Mouse (Mus musculus): ENCODE data around the gene Cacfd1. TPM values are rescaled to one million over a fixed set of nuclear protein-coding genes. Genes with fewer than 3 reads are reported as not detected.

The Cacfd1 gene
- polyA plus RNA-seq, 1 experiment, result 21.4 TPM

DNA sequence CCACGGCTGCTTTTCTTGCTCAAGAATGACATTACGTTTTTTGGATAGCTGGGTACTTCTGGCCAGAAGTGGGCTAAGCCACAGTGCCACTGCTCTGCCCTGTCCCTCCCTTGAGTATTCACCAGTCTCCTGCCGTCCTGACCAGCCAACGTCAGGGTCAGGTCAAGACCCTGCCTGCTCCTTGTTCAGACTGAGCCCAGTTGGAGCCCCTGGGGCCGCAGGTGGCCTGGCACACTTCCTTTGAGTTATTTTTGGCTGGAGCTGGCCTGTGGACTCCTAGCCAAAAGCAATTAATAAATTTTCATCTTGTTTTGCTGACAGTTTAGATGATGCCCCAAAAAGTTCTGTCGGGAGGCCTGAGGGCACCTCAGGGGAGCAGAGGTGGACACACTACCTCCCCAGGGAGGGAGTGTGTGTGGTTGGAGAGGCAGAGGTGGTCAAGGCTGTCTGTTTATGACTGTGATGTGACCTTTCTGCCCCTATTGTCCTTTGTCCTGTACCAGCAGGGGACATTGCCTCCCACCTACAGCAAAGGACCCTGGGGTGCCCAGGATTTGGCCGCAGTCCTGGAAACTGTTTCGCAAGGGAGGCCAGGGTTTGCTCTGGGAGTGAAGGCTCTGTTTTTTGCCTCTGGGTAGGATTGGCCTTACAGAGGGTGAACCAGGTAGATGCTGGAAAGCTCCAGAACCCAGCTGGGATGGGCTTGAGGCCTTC is 32.6 kb downstream of the Cacfd1 start:
- Histone ChIP-seq H3K27ac (replicated peaks; ENCODE audit: low read depth, low read length) (peak overlapping the region; percentile 78), H3K4me1 (ENCODE audit: control insufficient read depth, insufficient read depth, insufficient read length, low read length) (peaks cover 3% of the 10 kb centered on the region; the same call in 1 of the 2 replicates), H3K4me3 (ENCODE audit: insufficient read depth, low read depth, low read length) (no peak overlapping the region)

- Histone ChIP-seq H3K4me3 (ENCODE audit: insufficient read depth, low read depth, low read length) (no peak overlapping the region), H3K4me1 (ENCODE audit: control insufficient read depth, insufficient read depth, insufficient read length, low read length) (peaks cover 3% of the 10 kb centered on the region; the same call in 1 of the 2 replicates), H3K27ac (replicated peaks; ENCODE audit: low read depth, low read length) (no peak overlapping the region)
Measured at GRCm38 (mm10) chr2:27043461-27043860, 33.7 kb downstream of the Cacfd1 start.

DNA sequence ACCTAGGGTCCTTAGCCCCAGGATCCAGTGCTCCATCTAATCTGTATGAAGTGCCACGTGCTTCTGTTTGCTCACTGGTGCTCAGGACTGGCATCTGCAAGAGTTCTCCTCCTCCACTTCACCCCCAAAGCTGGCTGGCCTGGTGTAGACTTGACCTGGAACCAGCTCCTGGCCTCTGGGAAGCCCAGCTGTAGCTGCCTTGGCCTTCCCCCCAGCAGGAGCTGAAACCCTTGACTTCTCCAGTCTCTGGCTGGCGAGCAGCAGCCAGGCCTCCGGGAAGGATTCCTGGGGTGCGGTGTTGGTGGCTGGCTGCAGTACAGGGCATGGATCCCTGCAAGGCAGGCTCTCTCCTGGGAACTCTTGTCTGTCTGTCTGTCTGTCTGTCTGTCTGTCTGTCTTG is 34.4 kb downstream of the Cacfd1 start:
- H3K4me1 ChIP-seq (ENCODE audit: control insufficient read depth, insufficient read depth, insufficient read length, low read length), result peaks cover 3% of the 10 kb centered on the region; the same call in 1 of the 2 replicates
- H3K4me3 ChIP-seq (ENCODE audit: insufficient read depth, low read depth, low read length), result no peak overlapping the region
- H3K27ac ChIP-seq (replicated peaks; ENCODE audit: low read depth, low read length), result no peak overlapping the region

DNA sequence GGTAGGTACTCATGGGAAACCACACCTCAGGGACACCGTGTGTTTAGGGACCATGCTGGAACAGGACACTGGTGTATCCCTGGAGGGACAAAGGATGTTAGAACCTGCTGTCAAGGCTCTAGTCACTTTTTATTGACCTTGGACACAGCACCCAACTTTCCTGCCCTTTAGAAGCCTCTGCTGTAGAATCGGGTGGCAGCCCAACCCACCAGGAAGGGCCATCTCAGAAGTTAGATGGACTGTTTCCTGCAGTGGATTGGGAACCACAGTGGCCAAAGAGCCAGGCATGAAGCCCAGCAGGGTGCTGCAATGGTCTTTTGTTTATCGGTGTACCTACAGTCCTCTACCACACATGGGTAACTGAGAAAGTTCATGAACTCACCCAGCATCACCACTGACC is 34.9 kb downstream of the Cacfd1 start:
- Histone ChIP-seq H3K4me3 (ENCODE audit: insufficient read depth, low read depth, low read length) (no peak overlapping the region), H3K4me1 (ENCODE audit: control insufficient read depth, insufficient read depth, insufficient read length, low read length) (peaks cover 3% of the 10 kb centered on the region; the same call in 1 of the 2 replicates), H3K27ac (replicated peaks; ENCODE audit: low read depth, low read length) (no peak overlapping the region)

DNA sequence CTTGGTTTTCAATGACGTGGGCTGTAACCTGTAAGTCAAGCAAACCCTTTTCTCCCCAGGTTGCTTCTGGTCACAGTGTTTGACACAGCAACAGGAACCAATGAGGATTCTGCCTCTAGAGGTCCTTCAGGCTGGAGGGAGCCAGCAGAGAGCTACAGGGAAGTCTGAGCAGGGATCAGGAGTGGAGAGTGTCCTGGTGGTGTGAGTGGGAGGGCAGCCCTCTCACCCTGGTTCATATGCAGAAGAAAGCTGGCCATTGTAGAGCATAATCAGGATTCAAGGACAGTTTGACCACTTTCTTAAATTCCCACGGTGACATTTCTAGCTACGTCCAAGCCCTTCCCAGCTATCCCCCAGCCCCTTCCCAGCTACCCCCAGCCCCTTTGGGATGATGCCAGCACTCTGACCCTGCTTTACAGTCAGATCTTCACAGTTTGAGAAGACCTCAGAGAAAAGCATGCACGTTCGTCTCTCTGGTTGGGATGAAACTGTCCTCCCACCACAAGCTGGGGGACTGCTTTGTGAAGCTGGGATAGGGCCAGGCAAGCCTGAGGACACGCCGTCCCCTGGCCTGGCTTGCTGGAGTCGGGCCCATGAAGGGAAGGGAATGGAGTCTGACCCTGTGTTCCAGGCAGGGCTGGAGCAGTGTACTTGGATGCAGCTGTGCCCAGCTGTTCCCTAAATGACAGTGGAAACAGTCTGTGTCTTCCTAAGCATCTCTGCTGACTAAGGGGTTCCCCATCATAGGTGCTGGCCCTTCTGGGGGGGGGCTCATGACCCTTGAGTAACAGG is 36.4 kb downstream of the Cacfd1 start:
- no peak overlapping the region for H3K27ac ChIP-seq (replicated peaks; ENCODE audit: low read depth, low read length)
- H3K4me1 ChIP-seq (ENCODE audit: control insufficient read depth, insufficient read depth, insufficient read length, low read length), result peaks cover 3% of the 10 kb centered on the region; the same call in 1 of the 2 replicates

DNA sequence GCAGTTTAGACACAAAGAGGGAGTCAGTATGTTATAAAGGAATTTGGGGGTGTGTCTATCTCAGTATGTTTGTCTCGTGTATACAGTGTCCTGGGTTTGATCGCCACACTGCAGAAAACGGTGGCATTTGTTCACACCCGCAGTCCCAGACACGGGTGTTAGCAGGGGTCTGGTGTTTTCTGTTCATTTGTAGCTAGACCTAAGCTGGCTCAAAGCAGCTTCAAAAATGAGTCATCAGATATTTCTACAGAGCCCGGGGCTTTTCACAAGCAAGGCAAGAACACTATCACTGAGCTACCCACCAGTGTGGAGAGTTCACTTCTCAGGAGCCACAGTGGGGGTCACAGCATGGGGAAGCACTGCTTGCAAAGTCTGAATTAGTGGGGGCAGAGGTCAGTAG is 39.7 kb downstream of the Cacfd1 start:
- H3K4me1 ChIP-seq (ENCODE audit: control insufficient read depth, insufficient read depth, insufficient read length, low read length), result no peaks in the 10 kb centered on the region; the same call in 1 of the 2 replicates
- no peak overlapping the region for H3K4me3 ChIP-seq (ENCODE audit: insufficient read depth, low read depth, low read length)
- H3K27ac ChIP-seq (replicated peaks; ENCODE audit: low read depth, low read length), result no peak overlapping the region

More for the DNA sequence above, 36.4 kb downstream of the Cacfd1 start:
- no peak overlapping the region for H3K4me3 ChIP-seq (ENCODE audit: insufficient read depth, low read depth, low read length)

GRCm38 (mm10) chr2:27058251-27058650 is 48.5 kb downstream of the Cacfd1 start:
- H3K27ac ChIP-seq (replicated peaks; ENCODE audit: low read depth, low read length), result no peak overlapping the region
- H3K4me3 ChIP-seq (ENCODE audit: insufficient read depth, low read depth, low read length), result no peak overlapping the region
- H3K4me1 ChIP-seq (ENCODE audit: control insufficient read depth, insufficient read depth, insufficient read length, low read length), result no peaks in the 10 kb centered on the region

GRCm38 (mm10) chr2:27058751-27059150 is 49.0 kb downstream of the Cacfd1 start:
- no peak overlapping the region for H3K4me3 ChIP-seq (ENCODE audit: insufficient read depth, low read depth, low read length)
- no peak overlapping the region for H3K27ac ChIP-seq (replicated peaks; ENCODE audit: low read depth, low read length)
- no peaks in the 10 kb centered on the region for H3K4me1 ChIP-seq (ENCODE audit: control insufficient read depth, insufficient read depth, insufficient read length, low read length)

DNA sequence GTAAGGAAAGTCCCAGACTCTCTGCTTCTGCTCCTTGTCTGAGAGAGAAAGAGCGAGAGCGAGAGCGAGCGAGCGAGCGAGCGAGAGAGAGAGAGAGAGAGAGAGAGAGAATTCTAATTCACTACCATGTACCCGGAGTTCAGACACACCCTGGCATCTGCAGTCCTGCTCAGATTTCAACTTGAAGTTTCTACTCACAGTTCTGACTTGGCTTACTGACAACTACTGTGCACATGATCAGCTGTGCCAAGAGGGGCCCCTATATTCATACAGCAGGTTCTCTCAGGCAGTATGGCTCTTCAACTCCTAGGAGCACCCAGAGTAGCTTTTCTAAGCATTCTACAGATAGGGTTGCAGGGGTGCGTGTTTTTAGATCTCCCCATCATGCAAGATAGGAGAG is 49.5 kb downstream of the Cacfd1 start:
- Histone ChIP-seq H3K4me1 (ENCODE audit: control insufficient read depth, insufficient read depth, insufficient read length, low read length) (no peaks in the 10 kb centered on the region), H3K27ac (replicated peaks; ENCODE audit: low read depth, low read length) (no peak overlapping the region), H3K4me3 (ENCODE audit: insufficient read depth, low read depth, low read length) (no peak overlapping the region)

DNA sequence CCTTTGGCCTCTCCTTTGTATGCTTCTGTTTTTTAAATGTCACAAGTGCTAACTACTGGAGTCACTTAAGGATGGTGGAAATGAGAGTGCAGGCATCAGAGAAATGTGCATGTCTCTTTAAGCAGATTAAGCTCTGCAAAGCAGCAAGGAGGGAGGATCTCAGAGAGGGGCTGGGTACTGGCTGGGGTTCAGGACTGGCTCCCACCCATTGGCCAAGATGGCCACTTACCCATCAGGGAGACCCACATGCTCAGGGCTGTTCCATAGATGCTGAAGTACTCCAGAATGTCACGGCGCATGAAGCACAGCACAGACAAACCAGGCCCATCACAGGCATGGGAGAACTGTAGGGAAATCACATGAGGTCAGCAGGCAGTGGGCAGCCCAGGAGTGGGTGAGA is 57.4 kb downstream of the Cacfd1 start:
- H3K27ac ChIP-seq (replicated peaks; ENCODE audit: low read depth, low read length), result no peak overlapping the region

DNA sequence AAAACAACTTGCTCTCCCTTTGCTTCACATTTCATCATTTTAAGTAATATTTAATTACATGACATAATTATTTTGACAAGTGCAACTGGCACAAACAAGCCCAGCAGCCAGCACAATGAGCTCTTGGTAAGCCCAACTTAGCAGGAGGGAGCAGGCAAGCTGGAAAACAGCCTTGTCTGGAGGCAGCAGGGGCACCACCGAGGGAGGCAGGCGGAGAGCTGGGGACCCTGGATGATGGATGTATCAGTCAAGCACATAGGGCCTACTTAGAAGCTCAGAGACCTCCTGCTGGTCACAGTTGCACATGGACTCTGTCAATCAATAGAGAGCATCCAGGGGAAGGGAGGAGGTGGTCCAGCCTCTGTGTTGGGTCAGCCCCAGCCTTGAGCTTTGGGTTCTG is 58.3 kb downstream of the Cacfd1 start:
- no peak overlapping the region for H3K4me3 ChIP-seq (ENCODE audit: insufficient read depth, low read depth, low read length)
- peaks cover 4% of the 10 kb centered on the region; the same call in 1 of the 2 replicates for H3K4me1 ChIP-seq (ENCODE audit: control insufficient read depth, insufficient read depth, insufficient read length, low read length)
- H3K27ac ChIP-seq (replicated peaks; ENCODE audit: low read depth, low read length), result no peak overlapping the region

More for the DNA sequence above, 57.4 kb downstream of the Cacfd1 start:
- H3K4me3 ChIP-seq (ENCODE audit: insufficient read depth, low read depth, low read length), result no peak overlapping the region
- peaks cover 4% of the 10 kb centered on the region; the same call in 1 of the 2 replicates for H3K4me1 ChIP-seq (ENCODE audit: control insufficient read depth, insufficient read depth, insufficient read length, low read length)

DNA sequence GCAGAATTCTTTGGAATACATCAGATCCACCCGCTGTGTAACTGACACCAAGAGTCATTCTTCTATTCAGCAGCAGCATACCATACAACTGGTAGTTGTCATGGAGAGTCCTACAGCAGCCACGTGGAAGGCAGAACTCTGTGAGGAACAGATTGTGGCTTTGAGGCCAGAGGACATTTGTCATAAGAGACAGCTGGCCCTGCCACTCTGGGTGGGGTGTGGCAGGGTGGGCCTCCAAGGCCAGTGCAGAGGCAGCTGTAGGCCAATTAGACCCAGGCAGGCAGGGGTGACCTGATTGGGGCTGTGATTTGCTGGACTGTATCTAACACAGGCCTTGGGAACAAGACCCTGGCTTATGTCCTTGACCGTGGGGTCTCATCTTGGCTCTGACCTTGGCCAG is 59.9 kb downstream of the Cacfd1 start:
- Histone ChIP-seq H3K4me1 (ENCODE audit: control insufficient read depth, insufficient read depth, insufficient read length, low read length) (peaks cover 4% of the 10 kb centered on the region; the same call in 1 of the 2 replicates), H3K27ac (replicated peaks; ENCODE audit: low read depth, low read length) (no peak overlapping the region), H3K4me3 (ENCODE audit: insufficient read depth, low read depth, low read length) (no peak overlapping the region)

GRCm38 (mm10) chr2:27070247-27070813 is 60.6 kb downstream of the Cacfd1 start:
- Histone ChIP-seq H3K27ac (replicated peaks; ENCODE audit: low read depth, low read length) (no peak overlapping the region), H3K4me1 (ENCODE audit: control insufficient read depth, insufficient read depth, insufficient read length, low read length) (peaks cover 4% of the 10 kb centered on the region; the same call in 1 of the 2 replicates), H3K4me3 (ENCODE audit: insufficient read depth, low read depth, low read length) (no peak overlapping the region)
